Mouse (Mus musculus) stomach, embryonic 16.5 days (tissue): ENCODE results near the gene Lta. TPM values are rescaled to one million over a fixed set of nuclear protein-coding genes. Genes with fewer than 3 reads are reported as not detected.
A peak's percentile ranks its signal among the peaks of the same experiment; 100 is the strongest.
"Not testable (repeated sequence)": the region's sequence is repeated elsewhere in the genome, so short reads cannot be mapped to it uniquely, and the experiment has no call there.

Experiments used
- ATAC-seq: fragments of 200-750 bp; cut with Nextera tagmentation; 2 replicates; pipeline ENCODE4 v1.8.0; 2017; ENCODE audit warnings: moderate number of reproducible peaks, moderate TSS enrichment; ENCODE audit not compliant: insufficient read depth, low FRiP score
- H3K27ac ChIP-seq: fragments of 300-500 bp; sonication (generic); 2 replicates; pipeline ENCODE4 v1.5.1; 2014; ENCODE audit warnings: low read length
- H3K27me3 ChIP-seq: fragments of 300-500 bp; sonication (generic); 2 replicates; pipeline ENCODE4 v1.6.1; 2014; ENCODE audit warnings: low read length, control low read depth, mixed read lengths; ENCODE audit not compliant: control insufficient read depth, insufficient read depth
- H3K36me3 ChIP-seq: fragments of 300-500 bp; sonication (generic); 2 replicates; pipeline ENCODE4 v1.6.1; 2014; ENCODE audit warnings: low read length; ENCODE audit not compliant: control insufficient read depth, insufficient read depth
- H3K4me1 ChIP-seq: fragments of 300-500 bp; sonication (generic); 2 replicates; pipeline ENCODE4 v1.6.1; 2014; ENCODE audit warnings: low read length, control low read depth, mixed read lengths; ENCODE audit not compliant: control insufficient read depth, insufficient read depth
- H3K4me2 ChIP-seq: fragments of 300-500 bp; sonication (generic); 2 replicates; pipeline ENCODE4 v1.6.1; 2014; ENCODE audit warnings: low read depth, low read length, mixed read lengths
- H3K4me3 ChIP-seq: fragments of 300-500 bp; sonication (generic); replicated peaks from 2 replicates; pipeline ENCODE4 v1.5.1; 2014; ENCODE audit warnings: mild to moderate bottlenecking, low read length
- H3K9ac ChIP-seq: fragments of 300-500 bp; sonication (generic); 2 replicates; pipeline ENCODE4 v1.6.1; 2014; ENCODE audit warnings: low read length
- H3K9me3 ChIP-seq: fragments of 300-500 bp; sonication (generic); replicated peaks from 2 replicates; pipeline ENCODE4 v1.6.1; 2016; ENCODE audit warnings: low read length, control low read depth; ENCODE audit not compliant: control insufficient read depth
- WGBS: fragments of 180-500 bp; shearing (Covaris S2); extraction: QIAGEN DNeasy Blood & Tissue Kit; methylation state at CpG from one replicate; pipeline ENCODE4 v1.1.7; 2014; 5-methylcytosine and 5-hydroxymethylcytosine counted together
- polyA plus RNA-seq: library from polyadenylated mRNA; unstranded; fragments of >200 nt; fragmentation: Nextera tagmentation; extraction: Ambion mirVana; gene quantifications from 2 replicates; pipeline ENCODE4 v1.2.1, GENCODE M21; 2015

The Lta gene
- polyA plus RNA-seq, 1 experiment from 2014 or later = 0.46 TPM

DNA sequence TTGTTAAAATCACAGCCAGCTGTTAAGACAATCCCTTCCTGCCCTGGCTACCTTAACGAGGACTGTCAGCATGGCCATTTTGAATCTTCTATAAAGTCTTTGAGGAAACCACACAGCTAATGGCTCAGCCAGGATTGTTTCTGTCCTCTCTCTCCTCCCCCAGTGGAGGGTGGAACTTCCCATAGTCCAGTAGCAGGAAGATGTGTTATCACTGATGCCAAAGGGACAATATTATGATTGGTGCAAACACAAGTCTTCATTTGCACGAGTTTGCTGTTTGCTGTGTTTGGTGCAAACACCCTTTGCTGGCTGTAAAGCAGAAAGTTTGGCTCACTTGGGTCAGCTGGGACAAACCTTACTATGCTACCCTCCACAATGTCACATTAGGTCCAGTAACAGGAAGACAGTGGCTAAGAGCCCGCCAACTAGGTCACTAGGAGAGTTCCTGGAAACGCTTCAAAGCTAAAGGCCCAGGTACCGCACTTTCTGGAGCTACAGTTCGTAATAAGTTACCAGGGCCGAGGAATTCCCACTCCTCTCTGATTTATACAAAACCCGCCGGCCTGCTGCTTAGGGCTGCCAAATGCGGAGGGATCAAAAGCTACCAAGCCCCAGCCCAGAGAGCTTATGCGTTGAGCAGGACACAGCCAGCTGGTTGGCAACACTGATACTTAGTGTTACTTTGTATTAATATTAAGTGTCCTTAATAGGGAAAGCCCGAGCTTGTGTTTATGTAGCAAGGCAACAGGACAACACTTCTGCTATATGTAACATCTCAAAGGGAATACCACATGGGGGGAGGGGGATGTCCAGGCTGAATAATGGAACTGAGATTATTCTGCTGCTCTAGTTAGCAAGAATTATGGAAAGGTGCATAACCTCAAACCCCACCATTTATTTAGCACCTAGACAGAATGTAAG, 35.5 kb upstream of the Lta start:
- H3K4me2 ChIP-seq = peak overlapping the region; percentile 68
- ATAC-seq = no peak
- peaks cover 4% of the 10 kb centered on the region for H3K36me3 ChIP-seq
- no peaks in the 10 kb centered on the region for H3K27me3 ChIP-seq
- no peaks in the 10 kb centered on the region for H3K9me3 ChIP-seq
- 24% methylated on average over 12 of the region's 12 CpGs for WGBS
- peak overlapping the region; percentile 77 for H3K4me3 ChIP-seq
- peaks cover 37% of the 10 kb centered on the region for H3K4me1 ChIP-seq
- H3K9ac ChIP-seq = peak overlapping the region; percentile 95
- H3K27ac ChIP-seq = peak overlapping the region; percentile 99

DNA sequence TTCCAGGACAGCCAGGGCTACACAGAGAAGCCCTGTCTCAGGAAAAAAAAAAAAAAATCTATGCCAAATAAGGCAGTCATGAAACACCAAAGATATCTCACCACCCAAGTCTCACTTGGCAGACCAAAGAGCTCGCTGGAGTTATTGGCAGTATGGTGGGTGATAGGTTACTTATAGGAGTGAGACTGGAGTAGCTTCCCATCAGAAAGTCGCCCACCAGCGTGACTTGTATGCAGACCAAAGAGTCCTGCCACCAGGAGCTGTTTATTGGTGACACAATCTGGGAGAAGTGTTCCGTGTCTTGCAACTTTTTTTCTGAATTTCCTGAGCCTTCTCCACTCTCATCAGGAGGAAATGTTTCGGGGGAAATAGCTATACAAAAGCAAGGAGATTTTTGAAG, 34.5 kb upstream of the Lta start:
- H3K4me1 ChIP-seq = peaks cover 28% of the 10 kb centered on the region
- H3K27ac ChIP-seq = no peak overlapping the region
- no peak overlapping the region for H3K9ac ChIP-seq
- 77% methylated on average over 5 of the region's 5 CpGs for WGBS
- no peaks in the 10 kb centered on the region for H3K9me3 ChIP-seq
- peaks cover 4% of the 10 kb centered on the region for H3K36me3 ChIP-seq
- no peaks in the 10 kb centered on the region for H3K27me3 ChIP-seq
- H3K4me2 ChIP-seq = no peak overlapping the region
- H3K4me3 ChIP-seq = no peak overlapping the region
- ATAC-seq = no peak

DNA sequence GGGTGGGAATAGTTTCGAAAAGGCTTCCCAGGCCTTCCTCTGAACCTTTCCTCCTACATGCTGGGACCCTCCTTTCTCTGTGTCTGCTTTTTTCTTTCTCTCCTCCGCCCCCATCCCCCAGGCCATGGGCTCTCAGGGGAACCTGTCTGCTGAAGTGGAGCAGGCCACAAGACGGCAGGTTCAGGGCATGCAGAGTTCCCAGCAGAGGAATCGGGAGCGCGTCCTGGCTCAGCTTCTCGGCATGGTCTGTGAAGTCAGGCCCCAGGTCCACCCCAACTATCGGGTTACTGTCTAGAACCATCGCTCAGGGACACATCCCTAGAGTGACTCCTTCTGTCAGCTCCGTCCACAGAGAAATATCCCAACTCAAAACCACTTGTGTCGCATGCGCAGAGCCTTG, 32.4 kb upstream of the Lta start:
- Histone ChIP-seq H3K9me3 (no peaks in the 10 kb centered on the region), H3K4me3 (no peak overlapping the region), H3K9ac (no peak overlapping the region), H3K27me3 (no peaks in the 10 kb centered on the region), H3K4me1 (peaks cover 34% of the 10 kb centered on the region), H3K27ac (no peak overlapping the region), H3K4me2 (no peak overlapping the region), H3K36me3 (no peaks in the 10 kb centered on the region)
- WGBS = 87% methylated on average over 12 of the region's 12 CpGs
- no peak for ATAC-seq

DNA sequence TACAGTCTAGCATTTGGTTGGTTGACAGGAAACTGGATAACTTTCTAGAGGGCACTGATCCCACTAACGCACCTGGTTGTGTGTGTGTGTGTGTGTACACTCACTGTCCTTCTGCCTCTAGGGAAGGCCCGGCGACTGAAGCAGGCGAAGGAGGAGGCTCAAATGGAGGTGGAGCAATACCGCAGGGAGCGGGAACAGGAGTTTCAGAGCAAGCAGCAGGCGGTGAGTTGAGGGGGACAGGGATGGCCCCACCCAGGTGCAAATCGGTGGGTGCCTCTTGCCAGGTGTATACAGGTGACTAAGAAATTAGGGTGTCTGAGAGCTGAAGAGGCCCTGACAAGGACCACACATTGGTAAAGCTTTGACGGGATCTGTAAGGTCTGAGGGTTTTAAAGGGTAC, 31.8 kb upstream of the Lta start:
- H3K4me2 ChIP-seq = no peak overlapping the region
- WGBS = 77% methylated on average over 9 of the region's 9 CpGs
- H3K9ac ChIP-seq = no peak overlapping the region
- no peak overlapping the region for H3K27ac ChIP-seq
- no peak overlapping the region for H3K4me3 ChIP-seq
- no peaks in the 10 kb centered on the region for H3K36me3 ChIP-seq
- peaks cover 39% of the 10 kb centered on the region for H3K4me1 ChIP-seq
- H3K27me3 ChIP-seq = no peaks in the 10 kb centered on the region
- ATAC-seq = no peak
- H3K9me3 ChIP-seq = no peaks in the 10 kb centered on the region

DNA sequence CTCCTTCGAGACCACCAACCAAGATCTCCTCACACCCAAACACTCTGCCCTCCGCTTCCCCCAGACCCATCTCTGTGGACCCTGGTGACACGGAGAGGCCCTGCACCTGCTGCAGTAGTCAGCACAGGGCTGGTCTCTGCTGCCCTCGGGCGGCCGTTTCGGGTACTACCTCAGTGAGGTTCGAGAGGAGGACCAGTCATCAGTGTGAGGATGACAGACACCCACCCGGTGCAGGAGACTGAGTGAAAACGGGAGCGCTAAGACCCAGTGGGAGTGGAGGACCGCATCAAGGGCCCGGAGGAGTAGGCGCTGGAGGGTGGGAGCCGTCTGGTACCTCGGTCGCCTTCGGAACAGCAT, 31.2 kb upstream of the Lta start:
- peak; percentile 61 for ATAC-seq
- peak overlapping the region; percentile 91 for H3K9ac ChIP-seq
- no peaks in the 10 kb centered on the region for H3K9me3 ChIP-seq
- H3K4me1 ChIP-seq = peaks cover 39% of the 10 kb centered on the region
- H3K4me2 ChIP-seq = peak overlapping the region; percentile 65
- H3K4me3 ChIP-seq = peak overlapping the region; percentile 65
- H3K27ac ChIP-seq = peak overlapping the region; percentile 98
- no peaks in the 10 kb centered on the region for H3K27me3 ChIP-seq
- WGBS = 1% methylated on average over 18 of the region's 18 CpGs
- no peaks in the 10 kb centered on the region for H3K36me3 ChIP-seq

DNA sequence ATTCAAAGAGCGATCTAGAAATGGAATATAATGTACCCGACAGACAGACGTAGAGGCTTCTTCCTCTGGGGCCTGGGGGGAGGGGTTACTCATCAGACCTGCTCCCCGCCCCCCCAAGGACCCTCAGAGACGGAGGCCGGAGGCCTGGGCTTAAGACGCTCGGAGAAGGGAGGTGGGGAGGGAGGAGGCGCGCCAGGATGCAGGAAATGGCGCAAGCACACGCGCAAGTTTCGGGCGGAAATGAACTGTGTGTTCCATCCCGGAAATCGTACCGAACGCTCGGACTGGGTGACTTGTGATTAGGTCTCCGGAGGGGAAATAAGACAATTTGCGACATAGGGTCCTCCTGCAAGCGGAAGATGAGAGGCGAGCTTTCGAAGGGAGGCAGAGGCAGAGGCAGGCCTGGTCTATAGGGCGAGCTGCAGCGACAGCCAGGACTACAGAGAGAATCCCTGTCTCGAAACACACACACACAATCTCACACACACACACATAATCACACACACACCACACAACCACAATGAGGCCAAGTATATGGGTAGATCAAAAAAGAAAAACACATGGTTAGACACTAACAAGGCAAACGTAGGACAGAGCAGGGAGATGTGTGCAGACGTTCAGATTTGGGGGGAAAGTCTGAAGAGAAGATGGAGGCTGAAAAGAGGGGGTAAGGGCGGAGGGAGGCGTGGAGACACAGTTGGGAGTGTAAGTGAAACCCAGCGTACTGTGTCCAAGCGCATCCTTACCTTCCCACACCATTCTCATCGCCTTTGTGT, 30.7 kb upstream of the Lta start, which contains the start of gene Nfkbil1:
Nfkbil1 (minus strand) TSS at position 179 of the 776 bp plus-strand sequence.
- Histone ChIP-seq H3K27ac (peak within 1 kb of the TSS; percentile 98), H3K9me3 (no peaks in the 10 kb centered on the region), H3K4me2 (peak within 1 kb of the TSS; percentile 65), H3K27me3 (no peaks in the 10 kb centered on the region), H3K9ac (peak within 1 kb of the TSS; percentile 91), H3K4me3 (peak within 1 kb of the TSS; percentile 65), H3K36me3 (no peaks in the 10 kb centered on the region), H3K4me1 (peaks cover 37% of the 10 kb centered on the region)
- ATAC-seq = peak; percentile 89
- WGBS = 0% methylated on average over 35 of the region's 35 CpGs

DNA sequence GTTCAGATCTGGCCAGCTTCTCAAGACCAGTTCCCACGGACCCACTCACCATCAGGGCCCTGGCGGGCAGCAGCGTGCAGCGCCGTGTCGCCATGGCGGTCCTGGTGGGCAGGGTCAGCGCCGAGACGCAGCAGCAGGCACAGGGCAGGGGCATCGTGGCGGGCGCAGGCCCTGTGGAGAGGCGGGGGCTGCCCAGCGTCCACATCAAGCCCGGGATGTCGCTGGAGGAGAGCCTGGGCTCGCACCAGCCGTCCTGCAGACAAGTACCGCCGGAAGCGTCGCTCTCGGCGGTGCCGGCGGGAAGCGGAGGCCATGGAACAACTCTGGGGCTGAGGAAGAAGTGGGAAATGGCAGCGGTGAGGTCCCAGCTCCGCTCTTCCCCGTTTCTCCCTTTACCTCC, 29.8 kb upstream of the Lta start:
- H3K4me1 ChIP-seq = peaks cover 29% of the 10 kb centered on the region
- peak overlapping the region; percentile 91 for H3K9ac ChIP-seq
- peak overlapping the region; percentile 98 for H3K27ac ChIP-seq
- peak overlapping the region; percentile 65 for H3K4me3 ChIP-seq
- 3% methylated on average over 31 of the region's 31 CpGs for WGBS
- H3K36me3 ChIP-seq = no peaks in the 10 kb centered on the region
- H3K4me2 ChIP-seq = peak overlapping the region; percentile 65
- ATAC-seq = no peak; the same call in 1 of the 2 replicates
- H3K27me3 ChIP-seq = no peaks in the 10 kb centered on the region
- no peaks in the 10 kb centered on the region for H3K9me3 ChIP-seq

DNA sequence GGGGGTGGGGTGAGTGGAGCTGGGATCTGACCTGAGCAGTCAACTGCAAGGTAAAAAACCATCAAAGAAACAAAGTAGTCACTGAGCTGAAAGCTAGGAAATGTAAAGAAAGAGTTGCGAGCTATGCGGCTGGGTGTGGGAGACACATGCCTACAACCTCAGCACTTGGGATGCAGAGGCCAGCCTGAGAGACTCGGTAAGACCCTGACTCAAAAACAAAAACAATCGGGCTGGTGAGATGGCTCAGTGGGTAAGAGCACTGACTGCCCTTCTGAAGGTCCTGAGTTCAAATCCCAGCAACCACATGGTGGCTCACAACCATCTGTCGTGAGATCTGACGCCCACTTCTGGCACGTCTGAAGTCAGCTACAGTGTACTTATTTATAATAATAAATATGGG, 28.9 kb upstream of the Lta start:
- peak overlapping the region; percentile 98 for H3K27ac ChIP-seq
- 75% methylated on average over 7 of the region's 7 CpGs for WGBS
- H3K9me3 ChIP-seq, H3K36me3 ChIP-seq, ATAC-seq, H3K27me3 ChIP-seq: not testable (repeated sequence)
- H3K9ac ChIP-seq = peak overlapping the region; percentile 48; the same call in 1 of the 2 replicates
- peak overlapping the region; percentile 65 for H3K4me2 ChIP-seq
- peak overlapping the region; percentile 65 for H3K4me3 ChIP-seq
- peaks cover 33% of the 10 kb centered on the region for H3K4me1 ChIP-seq
